In genomic region chr5:90661436-90661835, GRCm38 (mm10) we compare ENCODE assay signal across 10 mouse cellular contexts. TPM values are rescaled to one million over a fixed set of nuclear protein-coding genes. Genes with fewer than 3 reads are reported as not detected.
A peak's percentile ranks its signal among the peaks of the same experiment; 100 is the strongest.
DNase-seq lines count a peak whose midpoint lies in the region; ATAC-seq lines count a peak whose summit lies in the region.
"Had no signal": no experiment of that assay in that cellular context is flagged by ENCODE, and none has a peak within 500 bp of the region (broad histone marks: within the 10 kb centered on the region; RNA-seq: fewer than 3 reads in every experiment).

No protein-coding gene starts in this region.

- H3K36me3 ChIP-seq in embryonic facial prominence, embryonic 14.5 days (ENCODE audit: control insufficient read depth, insufficient read depth, low read length) = no peaks in the 10 kb centered on the region
- H3K36me3 ChIP-seq in hindbrain, embryonic 15.5 days = no peaks in the 10 kb centered on the region
- no peaks in the 10 kb centered on the region for H3K36me3 ChIP-seq in midbrain, embryonic 15.5 days (replicated peaks)

- H3K4me1 ChIP-seq in embryonic facial prominence, embryonic 14.5 days (ENCODE audit: control insufficient read depth, insufficient read depth, low read length) = no peaks in the 10 kb centered on the region; the same call in 1 of the 2 replicates
- H3K4me1 ChIP-seq in hindbrain, embryonic 15.5 days (replicated peaks) = no peaks in the 10 kb centered on the region
- H3K4me1 ChIP-seq in midbrain, embryonic 15.5 days = no peaks in the 10 kb centered on the region

- peak; percentile 15 to 24 for DNase-seq in spleen, postnatal 36 days (ENCODE audit: low spot score in 2 of 2)
- DNase-seq in spleen, postnatal 14 days (ENCODE audit: low spot score in 2 of 2) = no peak
- DNase-seq in adrenal gland, adult (ENCODE audit: inconsistent age in 2 of 2, low spot score in 1 of 2) = peak; percentile 29 to 87
- peak; percentile 33 for DNase-seq in embryonic facial prominence, embryonic 14.5 days (ENCODE audit: low spot score)
- DNase-seq in left cerebral cortex, postnatal 14 days (ENCODE audit: low spot score in 2 of 2) = peak; percentile 59 to 62
- no peak for DNase-seq in ovary, adult 18-20 months (ENCODE audit: low spot score)

- no peaks in the 10 kb centered on the region for H3K9me3 ChIP-seq in embryonic facial prominence, embryonic 14.5 days (ENCODE audit: control insufficient read depth, low read length)
- no peaks in the 10 kb centered on the region for H3K9me3 ChIP-seq in hindbrain, embryonic 15.5 days
- no peaks in the 10 kb centered on the region for H3K9me3 ChIP-seq in midbrain, embryonic 15.5 days

- intact Hi-C loops in left cerebral cortex, postnatal 14 days (cut with DNase I) = loop anchor here (2.0 to 10.0 kb wide), 4 partner anchors 123 to 261 kb away; partner anchors contain the start of genes Cxcl2 and Cxcl3

- no peak overlapping the region for H3K4me3 ChIP-seq in embryonic facial prominence, embryonic 14.5 days (ENCODE audit: low read depth, low read length)
- H3K4me3 ChIP-seq in hindbrain, embryonic 15.5 days = no peak overlapping the region
- H3K4me3 ChIP-seq in midbrain, embryonic 15.5 days = no peak overlapping the region
- H3K4me3 ChIP-seq: erythroblast, embryonic 14.5 days had no signal

- no peak overlapping the region; the same call in 1 of the 2 replicates for H3K4me2 ChIP-seq in embryonic facial prominence, embryonic 14.5 days (ENCODE audit: low read depth, low read length)
- no peak overlapping the region for H3K4me2 ChIP-seq in hindbrain, embryonic 15.5 days
- H3K4me2 ChIP-seq in midbrain, embryonic 15.5 days = no peak overlapping the region

- no peak overlapping the region for H3K9ac ChIP-seq in embryonic facial prominence, embryonic 14.5 days (ENCODE audit: low read depth, low read length)
- no peak overlapping the region for H3K9ac ChIP-seq in hindbrain, embryonic 15.5 days
- H3K9ac ChIP-seq in midbrain, embryonic 15.5 days = no peak overlapping the region

- 7% methylated on average over 9 of the region's 9 CpGs for WGBS in embryonic facial prominence, embryonic 14.5 days
- 25% methylated on average over 9 of the region's 9 CpGs for WGBS in hindbrain, embryonic 15.5 days
- 21% methylated on average over 9 of the region's 9 CpGs for WGBS in midbrain, embryonic 15.5 days

- no peaks in the 10 kb centered on the region for H3K27me3 ChIP-seq in embryonic facial prominence, embryonic 14.5 days (replicated peaks; ENCODE audit: control insufficient read depth, insufficient read depth, low read length)
- no peaks in the 10 kb centered on the region for H3K27me3 ChIP-seq in hindbrain, embryonic 15.5 days
- no peaks in the 10 kb centered on the region for H3K27me3 ChIP-seq in midbrain, embryonic 15.5 days (replicated peaks)

- ATAC-seq in embryonic facial prominence, embryonic 14.5 days (ENCODE audit: low read depth) = peak; percentile 71; the same call in 1 of the 2 replicates
- ATAC-seq in hindbrain, embryonic 15.5 days (ENCODE audit: low FRiP score, low read depth) = peak; percentile 67; the same call in 1 of the 2 replicates
- peak; percentile 84 for ATAC-seq in midbrain, embryonic 15.5 days (replicated peaks)

- H3K27ac ChIP-seq in embryonic facial prominence, embryonic 14.5 days (replicated peaks; ENCODE audit: low read depth, low read length) = no peak overlapping the region
- no peak overlapping the region for H3K27ac ChIP-seq in hindbrain, embryonic 15.5 days (replicated peaks)
- no peak overlapping the region for H3K27ac ChIP-seq in midbrain, embryonic 15.5 days
- H3K27ac ChIP-seq: macrophage had no signal

RNA-seq across cellular contexts. Expression of gene Rassf6, which starts 21.0 kb away (rescaled TPM):
- 2.0 and 2.1 TPM in 2 replicates for polyA plus RNA-seq in embryonic facial prominence, embryonic 14.5 days (2014; fragmentation: Nextera tagmentation; extraction: Ambion mirVana)
- polyA plus RNA-seq in hindbrain, embryonic 15.5 days (2015; fragmentation: Nextera tagmentation; extraction: Ambion mirVana) = 2.4 TPM in 2 replicates
- 1 to 10 TPM; 1.0 to 1.7 TPM for total RNA-seq in left cerebral cortex, postnatal 14 days (2021)
- polyA plus RNA-seq in midbrain, embryonic 15.5 days (2015; fragmentation: Nextera tagmentation; extraction: Ambion mirVana) = 1.4 and 1.8 TPM in 2 replicates
- polyA plus RNA-seq: erythroblast, embryonic 14.5 days; macrophage had no signal

Comparison
In these comparisons a context has a peak if more than half of its experiments do, and no peak if none do; other contexts are left out.
1. DNase-seq: peak in spleen, postnatal 36 days (2 of 2), adrenal gland, adult (2 of 2), embryonic facial prominence, embryonic 14.5 days (single experiment) and left cerebral cortex, postnatal 14 days (2 of 2); none in spleen, postnatal 14 days (0 of 2) and ovary, adult 18-20 months (single experiment).
2. Peak in every context shown above with its lines, with median percentiles within 50 percentile points of each other: ATAC-seq.